Mouse (Mus musculus) lung, adult 2 months (tissue): ENCODE measurements around the gene Hspa12b.

Experiments used
- CTCF ChIP-seq: fragments of 200-500 bp; IDR thresholded peaks from 2 replicates; pipeline ENCODE4 v1.5.1; 2011; ENCODE audit warnings: mild to moderate bottlenecking, low read length, control low read depth; ENCODE audit not compliant: insufficient read depth
- POLR2A ChIP-seq: fragments of 200-500 bp; IDR thresholded peaks from 2 replicates; pipeline ENCODE4 v1.6.1; 2011; ENCODE audit warnings: low read depth, mild to moderate bottlenecking, control low read depth, low read length, borderline replicate concordance; ENCODE audit errors: extremely low read depth

- no peak for TF ChIP-seq CTCF
- no peak for TF ChIP-seq POLR2A
Measured at GRCm38 (mm10) chr2:131088581-131088980, 38.5 kb upstream of the Hspa12b start.
